Mouse (Mus musculus): ENCODE measurements around the gene Ism1.

GRCm38 (mm10) chr2:139764355-139764754, 86.4 kb downstream of the Ism1 start:
- no peak for TF ChIP-seq CTCF (IDR thresholded peaks at IDR 0.05; ENCODE audit: low read depth)
- TF ChIP-seq EP300 (IDR thresholded peaks at IDR 0.05; ENCODE audit: low read depth) = no peak
